Mouse (Mus musculus) liver, embryonic 11.5 days (tissue): ENCODE results near the gene Ddx43. TPM values are rescaled to one million over a fixed set of nuclear protein-coding genes. Genes with fewer than 3 reads are reported as not detected.
A peak's percentile ranks its signal among the peaks of the same experiment; 100 is the strongest.

ENCODE experiments used
- ATAC-seq: fragments of 200-750 bp; cut with Nextera tagmentation; replicated peaks from 2 replicates; pipeline ENCODE4 v1.8.0; 2017; ENCODE audit warnings: moderate number of reproducible peaks, mild to moderate bottlenecking, moderate TSS enrichment, moderate library complexity; ENCODE audit not compliant: low FRiP score
- DNase-seq: peaks from one replicate; pipeline ENCODE4 v3.0.0-alpha.2; 2017; ENCODE audit warnings: low spot score
- H3K27ac ChIP-seq: fragments of 300-500 bp; sonication (generic); 2 replicates; pipeline ENCODE4 v1.5.1; 2014; ENCODE audit warnings: mild to moderate bottlenecking, low read depth, low read length, control low read depth
- H3K27me3 ChIP-seq: fragments of 300-500 bp; sonication (generic); replicated peaks from 2 replicates; pipeline ENCODE4 v1.6.1; 2014; ENCODE audit warnings: low read length, mixed read lengths; ENCODE audit not compliant: control insufficient read depth, insufficient read depth
- H3K36me3 ChIP-seq: fragments of 300-500 bp; sonication (generic); 2 replicates; pipeline ENCODE4 v1.6.1; 2014; ENCODE audit warnings: mild to moderate bottlenecking, low read length, moderate library complexity, mixed read lengths; ENCODE audit not compliant: control insufficient read depth, insufficient read depth
- H3K4me1 ChIP-seq: fragments of 300-500 bp; sonication (generic); replicated peaks from 2 replicates; pipeline ENCODE4 v1.6.1; 2014; ENCODE audit warnings: low read length, mixed read lengths; ENCODE audit not compliant: control insufficient read depth, insufficient read depth
- H3K4me2 ChIP-seq: fragments of 300-500 bp; sonication (generic); 2 replicates; pipeline ENCODE4 v1.6.1; 2014; ENCODE audit warnings: mild to moderate bottlenecking, control low read depth, moderate library complexity
- H3K4me3 ChIP-seq: fragments of 300-500 bp; sonication (generic); 2 replicates; pipeline ENCODE4 v1.5.1; 2014; ENCODE audit warnings: low read depth, low read length, control low read depth
- H3K9ac ChIP-seq: fragments of 300-500 bp; sonication (generic); 2 replicates; pipeline ENCODE4 v1.6.1; 2014; ENCODE audit warnings: low read depth, low read length, control low read depth
- H3K9me3 ChIP-seq: fragments of 300-500 bp; sonication (generic); 2 replicates; pipeline ENCODE4 v1.6.1; 2016; ENCODE audit warnings: low read length, inconsistent platforms, mixed read lengths; ENCODE audit not compliant: control insufficient read depth
- WGBS: fragments of 180-500 bp; shearing (Covaris S2); extraction: QIAGEN DNeasy Blood & Tissue Kit; methylation state at CpG from one replicate; pipeline ENCODE4 v1.1.7; 2014; 5-methylcytosine and 5-hydroxymethylcytosine counted together
- polyA plus RNA-seq: library from polyadenylated mRNA; unstranded; fragments of >200 nt; fragmentation: Nextera tagmentation; extraction: Ambion mirVana; gene quantifications from 2 replicates; pipeline ENCODE4 v1.2.1, GENCODE M21; 2014

Gene Ddx43
- polyA plus RNA-seq, 1 experiment from 2014 or later, result 0.19 TPM

- H3K9me3 ChIP-seq, result no peaks in the 10 kb centered on the region
- peak overlapping the region; percentile 39 for H3K4me3 ChIP-seq
- peak overlapping the region; percentile 54 for H3K9ac ChIP-seq
- H3K27me3 ChIP-seq, result no peaks in the 10 kb centered on the region
- H3K36me3 ChIP-seq, result no peaks in the 10 kb centered on the region
- peaks cover 5% of the 10 kb centered on the region for H3K4me1 ChIP-seq
- WGBS, result 14% methylated on average over 27 of the region's 27 CpGs
- peak; percentile 48 for DNase-seq
- peak overlapping the region; percentile 59 for H3K4me2 ChIP-seq
- no peak overlapping the region for H3K27ac ChIP-seq
- ATAC-seq, result peak; percentile 75
Observed at GRCm38 (mm10) chr9:78427362-78427781, 31.8 kb downstream of the Ddx43 start.

- peak; percentile 44 for ATAC-seq
- H3K9ac ChIP-seq, result peak overlapping the region; percentile 54
- H3K4me1 ChIP-seq, result peaks cover 5% of the 10 kb centered on the region
- DNase-seq, result no peak
- no peak overlapping the region for H3K27ac ChIP-seq
- H3K4me2 ChIP-seq, result peak overlapping the region; percentile 59
- H3K9me3 ChIP-seq, result no peaks in the 10 kb centered on the region
- H3K27me3 ChIP-seq, result no peaks in the 10 kb centered on the region
- peak overlapping the region; percentile 39 for H3K4me3 ChIP-seq
- no peaks in the 10 kb centered on the region for H3K36me3 ChIP-seq
- 41% methylated on average over 6 of the region's 6 CpGs for WGBS
Observed at GRCm38 (mm10) chr9:78428185-78428584, 32.6 kb downstream of the Ddx43 start.

GRCm38 (mm10) chr9:78428870-78429432, 33.4 kb downstream of the Ddx43 start:
- Histone ChIP-seq H3K9me3 (no peaks in the 10 kb centered on the region), H3K4me1 (peaks cover 5% of the 10 kb centered on the region), H3K36me3 (no peaks in the 10 kb centered on the region), H3K27ac (no peak overlapping the region), H3K9ac (no peak overlapping the region), H3K27me3 (no peaks in the 10 kb centered on the region), H3K4me3 (no peak overlapping the region), H3K4me2 (no peak overlapping the region)
- DNase-seq (no peak), ATAC-seq (no peak)
- 81% methylated on average over 4 of the region's 4 CpGs for WGBS

- 71% methylated on average over 2 of the region's 2 CpGs for WGBS
Observed at GRCm38 (mm10) chr9:78429551-78429950, 34.0 kb downstream of the Ddx43 start.

GRCm38 (mm10) chr9:78430486-78430885, 34.9 kb downstream of the Ddx43 start:
- Histone ChIP-seq H3K9ac (no peak overlapping the region), H3K27ac (no peak overlapping the region), H3K9me3 (no peaks in the 10 kb centered on the region), H3K4me2 (no peak overlapping the region), H3K36me3 (no peaks in the 10 kb centered on the region), H3K4me3 (no peak overlapping the region), H3K4me1 (peaks cover 5% of the 10 kb centered on the region), H3K27me3 (no peaks in the 10 kb centered on the region)
- no peak for DNase-seq
- WGBS, result 69% methylated on average over 6 of the region's 6 CpGs
- ATAC-seq, result no peak

More at GRCm38 (mm10) chr9:78429551-78429950, 34.0 kb downstream of the Ddx43 start:
- H3K4me1 ChIP-seq, result peaks cover 5% of the 10 kb centered on the region
- DNase-seq, result no peak
- no peak overlapping the region for H3K9ac ChIP-seq
- no peak overlapping the region for H3K27ac ChIP-seq
- no peaks in the 10 kb centered on the region for H3K9me3 ChIP-seq
- H3K4me3 ChIP-seq, result no peak overlapping the region
- no peak for ATAC-seq
- H3K36me3 ChIP-seq, result no peaks in the 10 kb centered on the region
- H3K4me2 ChIP-seq, result no peak overlapping the region
- no peaks in the 10 kb centered on the region for H3K27me3 ChIP-seq

- Histone ChIP-seq H3K36me3 (no peaks in the 10 kb centered on the region), H3K4me2 (no peak overlapping the region), H3K9me3 (no peaks in the 10 kb centered on the region), H3K4me3 (no peak overlapping the region), H3K9ac (no peak overlapping the region), H3K4me1 (peaks cover 5% of the 10 kb centered on the region), H3K27me3 (no peaks in the 10 kb centered on the region), H3K27ac (no peak overlapping the region)
- no peak for ATAC-seq
- WGBS, result 82% methylated on average over 5 of the region's 5 CpGs
- no peak for DNase-seq
Observed at GRCm38 (mm10) chr9:78432471-78432870, 36.9 kb downstream of the Ddx43 start.

- H3K27me3 ChIP-seq, result peaks cover 48% of the 10 kb centered on the region
- no peaks in the 10 kb centered on the region for H3K9me3 ChIP-seq
- DNase-seq, result no peak
- ATAC-seq, result no peak
- H3K4me3 ChIP-seq, result no peak overlapping the region
- no peak overlapping the region for H3K27ac ChIP-seq
- H3K4me1 ChIP-seq, result peaks cover 7% of the 10 kb centered on the region
- 70% methylated on average over 5 of the region's 5 CpGs for WGBS
- no peak overlapping the region for H3K4me2 ChIP-seq
- H3K9ac ChIP-seq, result no peak overlapping the region
- no peaks in the 10 kb centered on the region for H3K36me3 ChIP-seq
Observed at GRCm38 (mm10) chr9:78439426-78439825, 43.8 kb downstream of the Ddx43 start.

GRCm38 (mm10) chr9:78442237-78442578, 46.6 kb downstream of the Ddx43 start:
- peak overlapping the region; percentile 55 for H3K4me3 ChIP-seq
- no peaks in the 10 kb centered on the region for H3K9me3 ChIP-seq
- peaks cover 7% of the 10 kb centered on the region for H3K4me1 ChIP-seq
- ATAC-seq (no peak), DNase-seq (no peak)
- WGBS, result 7% methylated on average over 9 of the region's 9 CpGs
- peak overlapping the region; percentile 86 for H3K4me2 ChIP-seq
- H3K9ac ChIP-seq, result peak overlapping the region; percentile 64
- H3K27me3 ChIP-seq, result peaks cover 66% of the 10 kb centered on the region
- no peak overlapping the region for H3K27ac ChIP-seq
- no peaks in the 10 kb centered on the region for H3K36me3 ChIP-seq

GRCm38 (mm10) chr9:78442579-78443392, 47.2 kb downstream of the Ddx43 start, which contains the start of gene Cgas:
Gene Cgas (minus strand): TSS chr9:78443237.
- H3K4me3 ChIP-seq, result peak within 1 kb of the TSS; percentile 55
- H3K4me1 ChIP-seq, result peaks cover 7% of the 10 kb centered on the region
- under 1% methylated on average over 81 of the region's 81 CpGs for WGBS
- H3K36me3 ChIP-seq, result no peaks in the 10 kb centered on the region
- no peaks in the 10 kb centered on the region for H3K9me3 ChIP-seq
- H3K27ac ChIP-seq, result no peak within 1 kb of the TSS
- peak; percentile 34 for ATAC-seq
- peak within 1 kb of the TSS; percentile 64 for H3K9ac ChIP-seq
- H3K27me3 ChIP-seq, result peaks cover 66% of the 10 kb centered on the region
- peak within 1 kb of the TSS; percentile 86 for H3K4me2 ChIP-seq
- peak; percentile 69 for DNase-seq
